Mouse (Mus musculus) kidney, embryonic 16.5 days (tissue): ENCODE results near the gene Rnf128. TPM values are rescaled to one million over a fixed set of nuclear protein-coding genes. Genes with fewer than 3 reads are reported as not detected.
A peak's percentile ranks its signal among the peaks of the same experiment; 100 is the strongest.

Experiments
- ATAC-seq: fragments of 200-750 bp; cut with Nextera tagmentation; 2 replicates; pipeline ENCODE4 v1.8.0; 2017; ENCODE audit warnings: moderate TSS enrichment; ENCODE audit not compliant: low FRiP score, low TSS enrichment
- H3K27ac ChIP-seq: fragments of 300-500 bp; sonication (generic); 2 replicates; pipeline ENCODE4 v1.5.1; 2014; ENCODE audit warnings: low read length
- H3K27me3 ChIP-seq: fragments of 300-500 bp; sonication (generic); 2 replicates; pipeline ENCODE4 v1.6.1; 2014; ENCODE audit warnings: low read length, control low read depth, mixed read lengths; ENCODE audit not compliant: insufficient read depth
- H3K36me3 ChIP-seq: fragments of 300-500 bp; sonication (generic); 2 replicates; pipeline ENCODE4 v1.6.1; 2014; ENCODE audit warnings: low read length, control low read depth, mixed read lengths; ENCODE audit not compliant: insufficient read depth
- H3K4me1 ChIP-seq: fragments of 300-500 bp; sonication (generic); 2 replicates; pipeline ENCODE4 v1.6.1; 2014; ENCODE audit warnings: low read length, control low read depth, mixed read lengths; ENCODE audit not compliant: insufficient read depth
- H3K4me2 ChIP-seq: fragments of 300-500 bp; sonication (generic); replicated peaks from 2 replicates; pipeline ENCODE4 v1.6.1; 2014; ENCODE audit warnings: low read depth, low read length
- H3K4me3 ChIP-seq: fragments of 300-500 bp; sonication (generic); 2 replicates; pipeline ENCODE4 v1.5.1; 2014; ENCODE audit warnings: mild to moderate bottlenecking, low read length
- H3K9ac ChIP-seq: fragments of 300-500 bp; sonication (generic); replicated peaks from 2 replicates; pipeline ENCODE4 v1.6.1; 2014; ENCODE audit warnings: low read length
- H3K9me3 ChIP-seq: fragments of 300-500 bp; sonication (generic); 2 replicates; pipeline ENCODE4 v1.6.1; 2016; ENCODE audit warnings: low read length, control low read depth
- WGBS: fragments of 180-500 bp; shearing (Covaris S2); extraction: QIAGEN DNeasy Blood & Tissue Kit; methylation state at CpG from one replicate; pipeline ENCODE4 v1.1.7; 2014; 5-methylcytosine and 5-hydroxymethylcytosine counted together
- polyA plus RNA-seq: library from polyadenylated mRNA; unstranded; fragments of >200 nt; fragmentation: Nextera tagmentation; extraction: Ambion mirVana; gene quantifications from 2 replicates; pipeline ENCODE4 v1.2.1, GENCODE M21; 2015

Rnf128 gene
- polyA plus RNA-seq, 1 experiment from 2014 or later: 46.4 TPM

DNA sequence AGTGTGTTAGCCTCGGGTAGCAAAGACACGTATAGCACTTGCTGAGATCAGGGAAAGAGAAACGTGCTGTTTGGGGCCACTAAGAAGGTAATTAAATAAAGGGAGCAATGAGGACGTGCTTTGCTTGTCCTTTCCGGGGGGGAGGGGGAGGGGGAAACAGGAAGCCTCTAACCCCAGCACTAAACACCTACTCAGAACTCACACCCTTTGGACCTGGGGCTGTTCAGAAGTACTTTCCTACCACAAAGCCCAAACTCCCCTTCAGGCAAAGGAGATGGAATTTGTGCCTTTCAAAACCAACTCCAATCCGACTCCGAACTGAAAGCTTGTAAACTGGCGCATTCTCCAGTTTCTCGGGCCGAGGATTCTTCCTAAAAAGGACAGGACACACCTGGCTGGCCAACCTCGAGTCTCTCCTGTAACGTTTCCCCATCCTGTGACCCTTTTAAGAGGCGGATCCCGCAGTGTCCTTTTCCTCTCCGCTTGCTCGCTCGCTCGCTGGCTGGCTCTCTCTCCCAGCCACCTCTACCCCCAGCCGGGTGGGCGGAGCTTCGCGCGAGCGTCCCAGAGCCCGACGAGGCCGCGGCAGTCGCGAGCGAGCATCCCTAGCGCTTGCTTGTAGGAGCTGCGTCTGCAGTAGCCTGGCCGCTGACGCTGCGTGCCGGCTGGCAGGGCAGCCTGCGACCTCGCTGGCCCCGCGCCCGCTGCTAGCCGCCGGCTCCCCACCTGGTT lies 47.1 kb downstream of the Rnf128 start:
- ATAC-seq: peak; percentile 98
- no peaks in the 10 kb centered on the region for H3K4me1 ChIP-seq
- H3K36me3 ChIP-seq: no peaks in the 10 kb centered on the region
- WGBS: 17% methylated on average over 44 of the region's 44 CpGs
- no peaks in the 10 kb centered on the region for H3K9me3 ChIP-seq
- H3K4me2 ChIP-seq: peak overlapping the region; percentile 72
- H3K4me3 ChIP-seq: peak overlapping the region; percentile 50
- H3K9ac ChIP-seq: peak overlapping the region; percentile 63
- H3K27ac ChIP-seq: peak overlapping the region; percentile 12; the same call in 1 of the 2 replicates
- H3K27me3 ChIP-seq: peaks cover 21% of the 10 kb centered on the region

DNA sequence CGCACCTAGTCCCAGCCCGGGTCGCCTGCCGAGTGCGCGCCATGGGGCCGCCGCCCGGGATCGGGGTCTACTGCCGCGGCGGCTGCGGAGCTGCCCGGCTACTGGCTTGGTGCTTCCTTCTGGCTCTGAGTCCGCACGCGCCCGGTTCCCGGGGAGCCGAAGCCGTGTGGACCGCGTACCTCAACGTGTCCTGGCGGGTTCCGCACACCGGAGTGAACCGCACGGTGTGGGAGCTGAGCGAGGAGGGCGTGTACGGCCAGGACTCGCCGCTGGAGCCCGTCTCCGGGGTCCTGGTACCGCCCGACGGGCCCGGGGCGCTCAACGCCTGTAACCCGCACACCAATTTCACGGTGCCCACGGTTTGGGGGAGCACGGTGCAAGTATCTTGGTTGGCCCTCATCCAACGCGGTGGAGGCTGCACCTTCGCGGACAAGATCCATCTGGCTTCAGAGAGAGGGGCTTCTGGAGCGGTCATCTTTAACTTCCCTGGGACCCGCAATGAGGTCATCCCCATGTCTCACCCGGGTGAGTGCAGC lies 47.7 kb downstream of the Rnf128 start:
- Histone ChIP-seq H3K9ac (peak overlapping the region; percentile 63), H3K9me3 (no peaks in the 10 kb centered on the region), H3K4me1 (no peaks in the 10 kb centered on the region), H3K27me3 (peaks cover 21% of the 10 kb centered on the region), H3K36me3 (no peaks in the 10 kb centered on the region), H3K4me2 (peak overlapping the region; percentile 72), H3K4me3 (peak overlapping the region; percentile 50), H3K27ac (no peak overlapping the region)
- WGBS: 27% methylated on average over 42 of the region's 54 CpGs
- peak; percentile 80 for ATAC-seq

DNA sequence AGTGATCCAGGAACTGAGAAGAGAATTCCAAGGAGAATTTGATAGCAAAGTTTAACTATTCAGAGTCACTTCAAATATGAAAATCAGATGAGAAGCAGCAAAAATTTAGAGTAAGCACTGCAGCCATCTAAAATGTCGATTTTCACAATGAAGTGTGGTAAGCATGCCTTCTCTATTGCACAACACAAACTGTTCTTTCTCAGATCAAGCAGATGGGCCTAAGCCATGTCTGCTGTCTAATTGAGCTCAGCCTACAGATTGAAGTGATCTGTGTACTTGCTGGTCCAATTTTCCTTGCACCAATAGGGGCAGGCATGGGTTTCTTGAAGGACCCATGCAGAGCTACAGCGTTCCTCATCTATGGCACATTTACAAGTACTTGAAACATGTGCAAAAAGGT lies 51.6 kb downstream of the Rnf128 start:
- H3K27ac ChIP-seq: no peak overlapping the region
- H3K4me1 ChIP-seq: no peaks in the 10 kb centered on the region
- H3K36me3 ChIP-seq: no peaks in the 10 kb centered on the region
- no peak overlapping the region for H3K4me3 ChIP-seq
- ATAC-seq: no peak
- 82% methylated on average over 2 of the region's 2 CpGs for WGBS
- H3K9me3 ChIP-seq: no peaks in the 10 kb centered on the region
- no peak overlapping the region for H3K9ac ChIP-seq
- H3K4me2 ChIP-seq: no peak overlapping the region
- H3K27me3 ChIP-seq: peaks cover 21% of the 10 kb centered on the region

DNA sequence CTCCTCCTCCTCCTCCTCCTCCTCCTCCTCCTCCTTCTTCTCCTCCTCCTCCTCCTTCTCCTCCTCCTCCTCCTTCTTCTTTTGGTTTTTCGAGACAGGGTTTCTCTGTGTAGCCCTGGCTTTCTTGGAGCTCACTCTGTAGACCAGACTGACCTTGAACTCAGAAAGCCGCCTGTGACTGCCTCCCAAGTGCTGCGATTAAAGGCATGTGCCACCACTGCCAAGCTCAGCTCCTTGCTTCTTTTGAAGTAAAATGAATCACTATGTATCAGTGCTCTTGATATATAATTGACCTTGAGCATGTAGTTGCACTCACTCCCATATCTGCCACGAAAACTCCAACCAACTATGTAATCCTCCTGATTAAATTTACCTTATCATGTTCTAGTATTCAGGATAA lies 59.0 kb downstream of the Rnf128 start:
- WGBS: 82% methylated on average over 3 of the region's 4 CpGs
- H3K36me3 ChIP-seq: no peaks in the 10 kb centered on the region
- no peaks in the 10 kb centered on the region for H3K4me1 ChIP-seq
- H3K4me2 ChIP-seq: no peak overlapping the region
- no peak for ATAC-seq
- no peak overlapping the region for H3K27ac ChIP-seq
- no peak overlapping the region for H3K9ac ChIP-seq
- no peaks in the 10 kb centered on the region for H3K9me3 ChIP-seq
- H3K4me3 ChIP-seq: no peak overlapping the region
- no peaks in the 10 kb centered on the region for H3K27me3 ChIP-seq

DNA sequence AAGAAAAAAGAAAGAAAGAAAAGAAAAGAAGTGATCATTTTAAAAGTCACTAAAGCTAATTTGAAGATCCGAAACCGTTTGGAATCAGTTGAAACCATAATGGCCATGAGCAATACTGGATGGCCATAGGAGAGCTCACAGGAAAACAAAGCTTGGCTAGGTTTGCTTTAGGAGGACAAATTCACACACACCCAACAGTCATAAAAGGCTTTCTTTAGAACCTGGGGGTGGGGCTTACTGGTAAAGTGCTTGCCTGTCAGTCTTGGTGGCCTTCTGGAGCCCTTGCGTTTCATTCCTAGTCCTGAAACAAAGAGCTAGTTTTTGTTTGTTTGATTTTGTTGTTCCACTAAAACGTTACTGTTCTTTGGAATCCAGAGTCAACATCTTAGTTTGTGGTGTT lies 71.6 kb downstream of the Rnf128 start:
- Histone ChIP-seq H3K4me3 (no peak overlapping the region), H3K27me3 (no peaks in the 10 kb centered on the region; the same call in 1 of the 2 replicates), H3K27ac (no peak overlapping the region), H3K9ac (no peak overlapping the region), H3K4me1 (no peaks in the 10 kb centered on the region), H3K36me3 (no peaks in the 10 kb centered on the region), H3K4me2 (no peak overlapping the region), H3K9me3 (no peaks in the 10 kb centered on the region)
- 62% methylated on average over 4 of the region's 4 CpGs for WGBS
- no peak for ATAC-seq

DNA sequence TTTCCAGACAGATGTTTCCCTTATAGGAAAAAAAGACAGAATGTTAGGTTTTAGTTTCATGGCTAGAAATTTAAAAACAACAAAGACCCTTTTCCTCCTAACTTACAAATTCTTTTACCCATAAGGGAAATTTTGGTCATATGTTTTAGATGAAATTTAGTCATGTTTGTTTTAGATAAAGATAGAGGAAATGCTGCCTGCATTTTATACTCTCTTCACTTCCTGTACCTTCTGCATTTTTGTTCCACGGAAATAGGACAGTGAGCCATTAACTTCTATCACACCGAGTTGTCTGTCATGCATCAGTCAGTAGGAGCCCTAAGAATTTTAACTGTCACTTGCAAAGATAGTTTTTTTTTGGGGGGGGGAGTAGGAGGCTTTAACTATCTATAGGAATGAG lies 76.6 kb downstream of the Rnf128 start:
- H3K27me3 ChIP-seq: no peaks in the 10 kb centered on the region; the same call in 1 of the 2 replicates
- WGBS: 41% methylated on average over 2 of the region's 2 CpGs
- H3K4me1 ChIP-seq: no peaks in the 10 kb centered on the region
- no peaks in the 10 kb centered on the region for H3K9me3 ChIP-seq
- H3K9ac ChIP-seq: no peak overlapping the region
- no peak overlapping the region for H3K27ac ChIP-seq
- ATAC-seq: no peak
- no peak overlapping the region for H3K4me3 ChIP-seq
- no peaks in the 10 kb centered on the region for H3K36me3 ChIP-seq
- H3K4me2 ChIP-seq: no peak overlapping the region

DNA sequence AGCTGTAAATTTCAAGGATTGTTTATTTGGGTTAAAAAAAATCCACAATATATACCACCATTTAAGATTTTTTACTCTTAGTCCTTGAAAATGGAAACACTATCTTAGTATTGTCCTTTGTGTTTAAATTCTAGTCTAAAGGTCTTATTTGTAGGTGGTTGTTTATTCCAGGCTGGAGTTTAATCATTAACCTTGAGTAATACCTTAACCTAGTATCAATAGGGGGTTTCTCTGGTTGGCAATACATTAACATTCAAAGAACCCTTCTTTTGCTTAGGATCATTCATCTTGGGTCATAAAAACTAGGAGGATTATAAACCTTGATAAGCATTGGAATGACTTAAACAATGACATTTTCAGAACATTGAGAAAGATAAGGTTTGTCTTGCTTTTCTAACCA lies 77.3 kb downstream of the Rnf128 start:
- no peaks in the 10 kb centered on the region; the same call in 1 of the 2 replicates for H3K27me3 ChIP-seq
- H3K4me2 ChIP-seq: no peak overlapping the region
- H3K9me3 ChIP-seq: no peaks in the 10 kb centered on the region
- H3K27ac ChIP-seq: no peak overlapping the region
- no peak for ATAC-seq
- no peaks in the 10 kb centered on the region for H3K4me1 ChIP-seq
- no peaks in the 10 kb centered on the region for H3K36me3 ChIP-seq
- no peak overlapping the region for H3K4me3 ChIP-seq
- H3K9ac ChIP-seq: no peak overlapping the region

DNA sequence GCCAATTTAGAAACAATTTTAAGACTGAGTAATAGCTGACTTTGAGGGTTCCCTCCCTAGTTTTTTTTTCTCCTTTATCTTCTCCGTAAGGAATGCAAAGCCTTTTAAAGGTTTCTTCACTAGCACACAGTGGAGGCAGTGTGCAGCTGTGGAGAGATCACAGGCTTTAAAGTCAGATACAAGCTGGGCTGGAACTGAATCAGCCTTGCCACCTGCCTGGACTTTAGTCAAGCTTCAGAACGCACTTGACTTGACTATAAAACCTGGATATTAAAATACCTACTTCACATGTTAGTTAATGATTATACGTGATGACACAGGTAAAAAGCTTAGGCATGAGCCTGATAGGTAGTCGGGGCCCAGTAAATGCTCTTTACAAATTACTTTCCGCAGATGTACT lies 89.1 kb downstream of the Rnf128 start:
- Histone ChIP-seq H3K4me1 (no peaks in the 10 kb centered on the region), H3K9ac (no peak overlapping the region), H3K9me3 (no peaks in the 10 kb centered on the region), H3K4me2 (no peak overlapping the region), H3K4me3 (no peak overlapping the region), H3K27ac (no peak overlapping the region), H3K27me3 (peaks cover 3% of the 10 kb centered on the region; the same call in 1 of the 2 replicates), H3K36me3 (no peaks in the 10 kb centered on the region)
- 76% methylated on average over 5 of the region's 5 CpGs for WGBS
- no peak for ATAC-seq

DNA sequence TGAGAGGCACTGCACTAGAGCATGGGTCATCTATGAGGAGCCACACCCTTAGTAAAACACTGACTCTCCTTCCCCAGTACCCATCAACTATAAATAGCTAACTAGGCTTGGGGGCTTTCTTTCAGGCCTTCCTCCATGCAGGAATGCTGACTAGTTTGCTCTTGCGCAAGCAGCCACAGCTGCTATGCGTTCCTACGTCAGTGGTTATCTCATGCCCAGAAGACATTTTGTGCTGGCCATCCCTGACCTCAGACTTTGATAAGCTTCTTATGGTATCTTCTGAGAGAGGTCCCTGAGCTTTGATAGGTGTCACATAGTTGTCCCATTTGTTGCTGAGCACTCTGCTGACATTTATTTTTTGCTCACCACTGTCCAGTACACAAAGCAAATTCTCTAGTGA lies 90.2 kb downstream of the Rnf128 start:
- Histone ChIP-seq H3K4me1 (no peaks in the 10 kb centered on the region), H3K27me3 (peaks cover 3% of the 10 kb centered on the region; the same call in 1 of the 2 replicates), H3K4me2 (no peak overlapping the region), H3K36me3 (no peaks in the 10 kb centered on the region), H3K27ac (no peak overlapping the region), H3K9ac (no peak overlapping the region), H3K9me3 (no peaks in the 10 kb centered on the region), H3K4me3 (no peak overlapping the region)
- no peak for ATAC-seq
- WGBS: 96% methylated on average over 3 of the region's 3 CpGs

DNA sequence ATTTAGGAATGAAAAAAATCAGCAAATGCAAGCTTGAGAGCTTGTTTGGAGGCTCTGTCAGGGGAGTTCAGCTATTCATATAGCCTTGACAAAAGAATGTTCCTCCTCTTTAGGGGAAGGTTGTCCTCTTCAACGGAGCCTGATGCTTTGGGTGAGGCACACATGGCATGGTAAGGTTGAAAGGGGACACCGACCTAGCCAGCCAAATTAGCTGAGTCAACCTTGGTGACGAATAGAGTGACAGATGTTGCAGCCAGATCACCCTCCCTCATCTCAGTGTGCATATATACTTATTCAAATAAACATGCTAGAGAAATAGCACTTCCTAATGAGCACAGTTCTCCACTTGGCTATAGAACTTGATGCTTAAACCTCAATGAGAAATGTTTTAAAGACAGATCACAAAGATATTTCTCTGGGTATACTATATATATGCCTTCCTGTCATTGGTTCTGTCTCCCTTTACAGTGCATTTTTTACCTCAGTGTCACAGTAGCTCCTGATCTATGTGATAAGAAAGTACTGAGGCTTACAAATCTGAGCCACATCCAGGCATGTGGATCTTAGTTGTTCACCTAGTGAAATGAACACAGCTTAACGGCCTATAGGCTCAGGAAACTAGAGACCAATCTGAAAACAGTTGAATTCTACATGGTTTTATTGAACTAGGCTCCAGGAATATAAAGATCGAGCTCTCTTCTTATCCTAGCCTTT lies 91.4 kb downstream of the Rnf128 start:
- no peak for ATAC-seq
- peaks cover 5% of the 10 kb centered on the region; the same call in 1 of the 2 replicates for H3K27me3 ChIP-seq
- H3K4me1 ChIP-seq: no peaks in the 10 kb centered on the region
- no peaks in the 10 kb centered on the region for H3K9me3 ChIP-seq
- no peak overlapping the region for H3K4me3 ChIP-seq
- WGBS: 62% methylated on average over 5 of the region's 5 CpGs
- no peak overlapping the region for H3K9ac ChIP-seq
- no peak overlapping the region for H3K27ac ChIP-seq
- H3K36me3 ChIP-seq: no peaks in the 10 kb centered on the region
- H3K4me2 ChIP-seq: no peak overlapping the region
